In the genomic region with DNA sequence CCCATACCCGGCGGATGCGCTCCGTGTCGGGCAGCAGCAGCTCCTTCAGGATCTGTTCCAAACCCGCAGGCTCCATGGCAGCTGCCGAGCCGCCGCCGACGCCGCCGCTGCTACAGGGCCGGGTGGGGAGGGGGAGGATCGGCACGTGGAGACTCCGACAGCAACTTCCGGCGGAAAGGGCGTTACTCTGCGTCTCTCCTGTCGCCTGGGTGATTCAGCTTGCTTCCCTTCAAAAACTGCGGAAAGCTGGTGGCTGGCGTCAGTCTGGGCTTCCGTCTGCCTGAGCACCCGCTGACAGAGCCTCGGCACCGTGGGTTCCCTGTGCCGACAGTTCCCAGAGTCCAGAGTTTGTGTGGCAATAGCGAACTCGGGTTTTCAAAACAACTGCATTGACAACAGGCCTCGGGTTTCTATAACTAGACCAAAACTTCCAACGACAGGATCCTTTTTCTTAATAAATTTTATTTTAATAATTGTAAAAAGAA, we compare ENCODE assay signal across 8 mouse cellular contexts. TPM values are rescaled to one million over a fixed set of nuclear protein-coding genes. Genes with fewer than 3 reads are reported as not detected.
DNase-seq lines count a peak whose midpoint lies in the region; ATAC-seq and TF ChIP-seq lines count a peak whose summit lies in the region.

Gene Ipo4, minus strand, starts transcription at position 435 of the 485 bp plus-strand sequence.

- H3K4me1 ChIP-seq in heart, embryonic 11.5 days (ENCODE audit: control insufficient read depth, insufficient read depth, low read length), result peaks cover 3% of the 10 kb centered on the region; the same call in 1 of the 2 replicates
- peaks cover 9% of the 10 kb centered on the region for H3K4me1 ChIP-seq in kidney, embryonic 16.5 days (ENCODE audit: insufficient read depth, low read length)
- H3K4me1 ChIP-seq in liver, adult 2 months (ENCODE audit: control insufficient read depth, insufficient read depth, low read length), result peaks cover 3% of the 10 kb centered on the region; the same call in 1 of the 2 replicates

- no peak for TF ChIP-seq CTCF in liver, adult 2 months (IDR thresholded peaks at IDR 0.05; ENCODE audit: low read depth, low read length)

- no peak within 1 kb of the TSS for H3K27ac ChIP-seq in heart, embryonic 11.5 days (ENCODE audit: low read depth, low read length)
- peak within 1 kb of the TSS; percentile 72; the same call in 1 of the 2 replicates for H3K27ac ChIP-seq in kidney, embryonic 16.5 days (ENCODE audit: low read length)
- H3K27ac ChIP-seq in liver, adult 2 months (replicated peaks; ENCODE audit: insufficient read depth, low read depth, low read length), result peak within 1 kb of the TSS; percentile 21; the same call in 1 of the 2 replicates

- H3K36me3 ChIP-seq in heart, embryonic 11.5 days (ENCODE audit: control insufficient read depth, insufficient read depth, low read length), result peaks cover 38% of the 10 kb centered on the region
- H3K36me3 ChIP-seq in kidney, embryonic 16.5 days (ENCODE audit: insufficient read depth, low read length), result peaks cover 57% of the 10 kb centered on the region
- peaks cover 7% of the 10 kb centered on the region; the same call in 1 of the 2 replicates for H3K36me3 ChIP-seq in liver, adult 2 months (ENCODE audit: control insufficient read depth, insufficient read depth, low read length)
- peaks cover 16% of the 10 kb centered on the region for H3K36me3 ChIP-seq in myocyte (ENCODE audit: control insufficient read depth, insufficient read depth)
- peaks cover 4% of the 10 kb centered on the region; the same call in 1 of the 2 replicates for H3K36me3 ChIP-seq in splenic B cell, adult 2 months (ENCODE audit: control insufficient read depth, insufficient read depth, low read length, poor library complexity, severe bottlenecking)

- H3K4me2 ChIP-seq in heart, embryonic 11.5 days, result peak within 1 kb of the TSS; percentile 78
- H3K4me2 ChIP-seq in kidney, embryonic 16.5 days (replicated peaks; ENCODE audit: low read depth, low read length), result peak within 1 kb of the TSS; percentile 86
- H3K4me2 ChIP-seq in myocyte (ENCODE audit: low read depth), result peak within 1 kb of the TSS; percentile 90

- peak within 1 kb of the TSS; percentile 65 for H3K4me3 ChIP-seq in heart, embryonic 11.5 days (ENCODE audit: low read depth, low read length)
- peak within 1 kb of the TSS; percentile 76 for H3K4me3 ChIP-seq in kidney, embryonic 16.5 days (ENCODE audit: low read length)
- peak within 1 kb of the TSS; percentile 78 for H3K4me3 ChIP-seq in liver, adult 2 months (ENCODE audit: insufficient read depth, low read depth, low read length)
- peak within 1 kb of the TSS; percentile 77 for H3K4me3 ChIP-seq in myocyte

- DNase-seq in B cell, adult 2 months, result peak; percentile 82
- DNase-seq in brain, adult 2 months (ENCODE audit: low read depth, low spot score), result peak; percentile 98
- DNase-seq in liver, adult 2 months (ENCODE audit: extremely low read depth, low read depth, low spot score), result peak; percentile 86
- DNase-seq in splenic B cell, adult 2 months (ENCODE audit: low read depth, low spot score), result peak; percentile 86

- 0 out of 2 replicates have a peak, but pooled peaks have one; percentile 37 for TF ChIP-seq POLR2A in liver, adult 2 months (IDR thresholded peaks at IDR 0.05; ENCODE audit: extremely low read depth, insufficient read depth, low read length)
- peak; percentile 78 for TF ChIP-seq POLR2A in myocyte (IDR thresholded peaks at IDR 0.05; ENCODE audit: insufficient read length, low read depth)

- H3K79me2 ChIP-seq in liver, adult 2 months (ENCODE audit: control insufficient read depth, insufficient read depth, low read length), result 0 out of 2 replicates have a peak, but pooled peaks cover 2% of the 10 kb centered on the region
- peaks cover 9% of the 10 kb centered on the region for H3K79me2 ChIP-seq in myocyte (ENCODE audit: control insufficient read depth, insufficient read depth)

- 1% methylated on average over 33 of the region's 33 CpGs for WGBS in heart, embryonic 11.5 days (ENCODE audit: insufficient replicate concordance)
- WGBS in kidney, embryonic 16.5 days, result 1% methylated on average over 33 of the region's 33 CpGs
- 3% methylated on average over 33 of the region's 33 CpGs for WGBS in liver, adult 2 months

- H3K9me3 ChIP-seq in heart, embryonic 11.5 days (replicated peaks; ENCODE audit: control insufficient read depth, low read length), result no peaks in the 10 kb centered on the region
- H3K9me3 ChIP-seq in kidney, embryonic 16.5 days (ENCODE audit: low read length), result no peaks in the 10 kb centered on the region

- H3K27me3 ChIP-seq in heart, embryonic 11.5 days (ENCODE audit: control insufficient read depth, insufficient read depth, low read length), result no peaks in the 10 kb centered on the region
- H3K27me3 ChIP-seq in kidney, embryonic 16.5 days (ENCODE audit: insufficient read depth, low read length), result no peaks in the 10 kb centered on the region
- H3K27me3 ChIP-seq in liver, adult 2 months (ENCODE audit: control insufficient read depth, insufficient read depth, low read length), result no peaks in the 10 kb centered on the region
- no peaks in the 10 kb centered on the region for H3K27me3 ChIP-seq in myocyte (ENCODE audit: control insufficient read depth, insufficient read depth, insufficient read length)
- H3K27me3 ChIP-seq in splenic B cell, adult 2 months (ENCODE audit: control insufficient read depth, insufficient read depth, low read length, poor library complexity, severe bottlenecking), result no peaks in the 10 kb centered on the region

- peak within 1 kb of the TSS; percentile 76 for H3K9ac ChIP-seq in heart, embryonic 11.5 days (ENCODE audit: low read depth, low read length)
- H3K9ac ChIP-seq in kidney, embryonic 16.5 days (replicated peaks; ENCODE audit: low read length), result peak within 1 kb of the TSS; percentile 83
- H3K9ac ChIP-seq in liver, adult 2 months (ENCODE audit: low read depth, low read length), result peak within 1 kb of the TSS; percentile 84

- peak within 1 kb of the TSS; percentile 30 for H3ac ChIP-seq in myocyte (ENCODE audit: control insufficient read depth, insufficient read length)

- peak; percentile 87 for ATAC-seq in erythroblast, adult 5-6 weeks (replicated peaks; ENCODE audit: low FRiP score, poor library complexity, severe bottlenecking)
- ATAC-seq in heart, embryonic 11.5 days (replicated peaks; ENCODE audit: insufficient number of reproducible peaks, low FRiP score, low TSS enrichment), result peak; percentile 64
- peak; percentile 87 for ATAC-seq in kidney, embryonic 16.5 days (ENCODE audit: low FRiP score, low TSS enrichment)

TF ChIP-seq in myocyte, 11 proteins besides CTCF, POLR2A, EP300 and RAD21:
- no peak for TF ChIP-seq TCF3 (IDR thresholded peaks at IDR 0.05; ENCODE audit: insufficient read length, low read depth)
- peak; percentile 40 for TF ChIP-seq MAX (IDR thresholded peaks at IDR 0.05; ENCODE audit: low read depth)
- no peak for TF ChIP-seq TCF12 (IDR thresholded peaks at IDR 0.05; ENCODE audit: insufficient read depth, poor library complexity, severe bottlenecking)
- no peak for TF ChIP-seq SRF (IDR thresholded peaks at IDR 0.05; ENCODE audit: control insufficient read depth, insufficient read length, low read depth)
- peak; percentile 62 for TF ChIP-seq USF1 (IDR thresholded peaks at IDR 0.05; ENCODE audit: low read depth)
- peak in 2 of 3 experiments; percentile 35 to 80 for TF ChIP-seq MYOD1 (IDR thresholded peaks at IDR 0.05; ENCODE audit: control insufficient read depth in 1 of 3, insufficient read length in 2 of 3, low read depth in 2 of 3)
- TF ChIP-seq POLR2AphosphoS2 (IDR thresholded peaks at IDR 0.05; ENCODE audit: insufficient read length, low read depth), result peak; percentile 96
- no peak for TF ChIP-seq E2F4 (IDR thresholded peaks at IDR 0.05; ENCODE audit: insufficient read depth)
- TF ChIP-seq REST (IDR thresholded peaks at IDR 0.05; ENCODE audit: insufficient read depth, insufficient read length), result no peak
- no peak for TF ChIP-seq CEBPB (IDR thresholded peaks at IDR 0.05; ENCODE audit: insufficient read depth, poor library complexity, severe bottlenecking)
- peak; percentile 12 to 82 (median 75) for TF ChIP-seq MYOG (IDR thresholded peaks at IDR 0.05; ENCODE audit: control insufficient read depth in 1 of 3, insufficient read depth in 1 of 3, insufficient read length in 2 of 3, low read depth in 2 of 3)
TF ChIP-seq in myocyte: peak in this region for 5.

RNA-seq across cellular contexts. Expression of gene Ipo4, which starts in this region (rescaled TPM):
- total RNA-seq in erythroblast, adult 5-6 weeks (2015; ENCODE audit: low replicate concordance), result 3.7 and 29.7 TPM in 2 replicates
- total RNA-seq in erythroblast, adult 5-6 weeks (2017; ENCODE audit: low replicate concordance), result 7.0 and 13.8 TPM in 2 replicates
- 70.1 and 81.7 TPM in 2 replicates for polyA plus RNA-seq in heart, embryonic 11.5 days (2014; fragmentation: Nextera tagmentation; extraction: Ambion mirVana)
- polyA plus RNA-seq in kidney, embryonic 16.5 days (2015; fragmentation: Nextera tagmentation; extraction: Ambion mirVana), result 120 and 130 TPM in 2 replicates
- total RNA-seq in liver, adult 2 months (2014; rRNA removed), result 16.8 and 32.6 TPM in 2 replicates
- polyA plus RNA-seq in liver, adult 2 months (2012; rRNA removed), result 42.0 and 53.0 TPM in 2 replicates
- polyA plus RNA-seq in myocyte (2012; fragmentation: generic; extraction: Trizol), result 109 TPM
